Mouse (Mus musculus) thymus, postnatal 36 days (tissue): ENCODE measurements around the gene Snap25.

ENCODE experiments used
- DNase-seq, 2 experiments: peaks; one replicate each; pipeline ENCODE4 v3.0.0; 2022; ENCODE audit warnings: mixed read lengths in 2 of 2

Snap25 gene

GRCm38 (mm10) chr2:136714008-136714411, 757 bp downstream of the Snap25 start:
- DNase-seq: peak; percentile 17 to 29

GRCm38 (mm10) chr2:136715531-136715930, 2.3 kb downstream of the Snap25 start:
- DNase-seq: no peak

GRCm38 (mm10) chr2:136716400-136716799, 3.1 kb downstream of the Snap25 start:
- no peak for DNase-seq

- DNase-seq: no peak
These were observed 7.0 kb downstream of the Snap25 start for GRCm38 (mm10) chr2:136720235-136720634.

- DNase-seq: no peak
These were observed 25.0 kb downstream of the Snap25 start for GRCm38 (mm10) chr2:136738260-136738659.

GRCm38 (mm10) chr2:136742230-136742629, 29.0 kb downstream of the Snap25 start:
- DNase-seq: no peak

GRCm38 (mm10) chr2:136744683-136745326, 31.6 kb downstream of the Snap25 start:
- no peak for DNase-seq

- DNase-seq: no peak
These were observed 32.2 kb downstream of the Snap25 start for GRCm38 (mm10) chr2:136745327-136745994.

- no peak for DNase-seq
These were observed 40.4 kb downstream of the Snap25 start for GRCm38 (mm10) chr2:136753682-136754081.

- DNase-seq: no peak
These were observed 45.7 kb downstream of the Snap25 start for GRCm38 (mm10) chr2:136758809-136759551.

GRCm38 (mm10) chr2:136778156-136778555, 64.9 kb downstream of the Snap25 start:
- no peak for DNase-seq

- DNase-seq: no peak
These were observed 65.4 kb downstream of the Snap25 start for GRCm38 (mm10) chr2:136778674-136779073.

- DNase-seq: no peak
These were observed 67.0 kb downstream of the Snap25 start for GRCm38 (mm10) chr2:136780268-136780667.

- DNase-seq: no peak
These were observed 71.1 kb downstream of the Snap25 start for GRCm38 (mm10) chr2:136784310-136784709.

GRCm38 (mm10) chr2:136788379-136788778, 75.1 kb downstream of the Snap25 start:
- DNase-seq: no peak

GRCm38 (mm10) chr2:136796518-136796917, 83.3 kb downstream of the Snap25 start:
- no peak for DNase-seq

GRCm38 (mm10) chr2:136798887-136799430, 85.7 kb downstream of the Snap25 start:
- DNase-seq: no peak

- no peak for DNase-seq
These were observed 87.8 kb downstream of the Snap25 start for GRCm38 (mm10) chr2:136801102-136801501.

- no peak for DNase-seq
These were observed 88.8 kb downstream of the Snap25 start for GRCm38 (mm10) chr2:136802076-136802475.

GRCm38 (mm10) chr2:136803142-136803541, 89.9 kb downstream of the Snap25 start:
- no peak for DNase-seq

- DNase-seq: no peak
These were observed 94.9 kb downstream of the Snap25 start for GRCm38 (mm10) chr2:136807992-136808726.

- DNase-seq: no peak
These were observed 98.1 kb downstream of the Snap25 start for GRCm38 (mm10) chr2:136811331-136811730.
